Mouse (Mus musculus) ES-Bruce4 (cell line): ENCODE results near the gene Gatad1. TPM values are rescaled to one million over a fixed set of nuclear protein-coding genes. Genes with fewer than 3 reads are reported as not detected.

Experiments used
- H3K27ac ChIP-seq: 2 replicates; pipeline ENCODE4 v1.5.1; 2012; ENCODE audit warnings: low read length, inconsistent platforms; ENCODE audit not compliant: insufficient read depth
- H3K27me3 ChIP-seq: 2 replicates; pipeline ENCODE4 v1.6.1; 2012; ENCODE audit warnings: mild to moderate bottlenecking, low read length, inconsistent platforms; ENCODE audit not compliant: control insufficient read depth, poor library complexity, insufficient read depth, severe bottlenecking
- H3K36me3 ChIP-seq: 2 replicates; pipeline ENCODE4 v1.6.1; 2012; ENCODE audit warnings: inconsistent platforms, mild to moderate bottlenecking, low read length, moderate library complexity; ENCODE audit not compliant: control insufficient read depth, poor library complexity, insufficient read depth, severe bottlenecking
- H3K4me1 ChIP-seq: one replicate; pipeline ENCODE4 v1.8.1; 2011; ENCODE audit warnings: low read length; ENCODE audit not compliant: control insufficient read depth, insufficient read depth
- H3K4me3 ChIP-seq: 2 replicates; pipeline ENCODE4 v1.5.1; 2011; ENCODE audit warnings: low read depth, mild to moderate bottlenecking, low read length
- H3K9ac ChIP-seq: 2 replicates; pipeline ENCODE4 v1.6.1; 2012; ENCODE audit warnings: low read depth, mild to moderate bottlenecking, inconsistent platforms; ENCODE audit not compliant: poor library complexity, severe bottlenecking
- H3K9me3 ChIP-seq: replicated peaks from 2 replicates; pipeline ENCODE4 v1.6.1; 2012; ENCODE audit warnings: mild to moderate bottlenecking, low read length, inconsistent platforms; ENCODE audit not compliant: control insufficient read depth, poor library complexity, insufficient read depth, severe bottlenecking
- CTCF ChIP-seq: IDR thresholded peaks from one replicate; pipeline ENCODE4 v1.8.1; 2011; ENCODE audit warnings: low read depth, low read length
- EP300 ChIP-seq: IDR thresholded peaks from 2 replicates; pipeline ENCODE4 v1.6.1; 2011; ENCODE audit warnings: low read depth, low read length; ENCODE audit not compliant: insufficient read depth
- POLR2A ChIP-seq: IDR thresholded peaks from one replicate; pipeline ENCODE4 v1.8.1; 2011; ENCODE audit warnings: low read length; ENCODE audit not compliant: insufficient read depth
- polyA plus RNA-seq: library from polyadenylated mRNA; stranded (reverse); fragments of >200 nt; gene quantifications from 2 replicates; pipeline ENCODE4 v1.2.4, GENCODE M21; 2011; ENCODE audit warnings: low read depth; ENCODE audit not compliant: missing spikeins, insufficient read depth, insufficient read length

Gene Gatad1
- polyA plus RNA-seq: 146 and 151 TPM in 2 replicates

GRCm38 (mm10) chr5:3657085-3657484 lies at the start of gene Gatad1:
Gatad1 (minus strand) TSS chr5:3657185.
- Histone ChIP-seq H3K4me3 (no peak within 1 kb of the TSS), H3K9me3 (peaks cover 8% of the 10 kb centered on the region; the same call in 1 of the 2 replicates), H3K27ac (no peak within 1 kb of the TSS), H3K36me3 (no peaks in the 10 kb centered on the region), H3K4me1 (no peaks in the 10 kb centered on the region), H3K27me3 (no peaks in the 10 kb centered on the region), H3K9ac (no peak within 1 kb of the TSS)
- TF ChIP-seq EP300: no peak
- no peak for TF ChIP-seq POLR2A
- no peak for TF ChIP-seq CTCF

GRCm38 (mm10) chr5:3702180-3702579 lies 45.2 kb upstream of the Gatad1 start:
- H3K27me3 ChIP-seq: no peaks in the 10 kb centered on the region
- no peak overlapping the region for H3K9ac ChIP-seq
- no peaks in the 10 kb centered on the region for H3K9me3 ChIP-seq
- TF ChIP-seq CTCF (no peak), POLR2A (no peak), EP300 (no peak)
- no peak overlapping the region for H3K4me3 ChIP-seq
- H3K4me1 ChIP-seq: no peaks in the 10 kb centered on the region
- H3K36me3 ChIP-seq: no peaks in the 10 kb centered on the region
- H3K27ac ChIP-seq: no peak overlapping the region

- H3K9ac ChIP-seq: no peak overlapping the region
- no peaks in the 10 kb centered on the region for H3K36me3 ChIP-seq
- no peaks in the 10 kb centered on the region for H3K9me3 ChIP-seq
- no peak overlapping the region for H3K27ac ChIP-seq
- no peaks in the 10 kb centered on the region for H3K27me3 ChIP-seq
- H3K4me3 ChIP-seq: no peak overlapping the region
- no peak for TF ChIP-seq POLR2A
- TF ChIP-seq EP300: no peak
- no peak for TF ChIP-seq CTCF
- H3K4me1 ChIP-seq: no peaks in the 10 kb centered on the region
Measured at GRCm38 (mm10) chr5:3700025-3700424, 43.0 kb upstream of the Gatad1 start.

GRCm38 (mm10) chr5:3696031-3696430 lies 39.0 kb upstream of the Gatad1 start:
- no peaks in the 10 kb centered on the region for H3K36me3 ChIP-seq
- TF ChIP-seq POLR2A (no peak), CTCF (no peak), EP300 (no peak)
- no peak overlapping the region for H3K9ac ChIP-seq
- no peaks in the 10 kb centered on the region for H3K9me3 ChIP-seq
- H3K27me3 ChIP-seq: no peaks in the 10 kb centered on the region
- H3K27ac ChIP-seq: no peak overlapping the region
- no peaks in the 10 kb centered on the region for H3K4me1 ChIP-seq
- H3K4me3 ChIP-seq: no peak overlapping the region

GRCm38 (mm10) chr5:3695191-3695590 lies 38.2 kb upstream of the Gatad1 start:
- TF ChIP-seq EP300: no peak
- TF ChIP-seq CTCF: no peak
- TF ChIP-seq POLR2A: no peak
- H3K9me3 ChIP-seq: no peaks in the 10 kb centered on the region
- no peak overlapping the region for H3K4me3 ChIP-seq
- no peaks in the 10 kb centered on the region for H3K4me1 ChIP-seq
- H3K36me3 ChIP-seq: no peaks in the 10 kb centered on the region
- H3K27ac ChIP-seq: no peak overlapping the region
- no peak overlapping the region for H3K9ac ChIP-seq
- no peaks in the 10 kb centered on the region for H3K27me3 ChIP-seq

- Histone ChIP-seq H3K27me3 (no peaks in the 10 kb centered on the region), H3K9me3 (no peaks in the 10 kb centered on the region), H3K9ac (no peak overlapping the region), H3K36me3 (no peaks in the 10 kb centered on the region), H3K4me3 (no peak overlapping the region), H3K4me1 (no peaks in the 10 kb centered on the region), H3K27ac (no peak overlapping the region)
- TF ChIP-seq CTCF (no peak), POLR2A (no peak), EP300 (no peak)
Measured at GRCm38 (mm10) chr5:3692956-3693355, 36.0 kb upstream of the Gatad1 start.
